In the genomic region with DNA sequence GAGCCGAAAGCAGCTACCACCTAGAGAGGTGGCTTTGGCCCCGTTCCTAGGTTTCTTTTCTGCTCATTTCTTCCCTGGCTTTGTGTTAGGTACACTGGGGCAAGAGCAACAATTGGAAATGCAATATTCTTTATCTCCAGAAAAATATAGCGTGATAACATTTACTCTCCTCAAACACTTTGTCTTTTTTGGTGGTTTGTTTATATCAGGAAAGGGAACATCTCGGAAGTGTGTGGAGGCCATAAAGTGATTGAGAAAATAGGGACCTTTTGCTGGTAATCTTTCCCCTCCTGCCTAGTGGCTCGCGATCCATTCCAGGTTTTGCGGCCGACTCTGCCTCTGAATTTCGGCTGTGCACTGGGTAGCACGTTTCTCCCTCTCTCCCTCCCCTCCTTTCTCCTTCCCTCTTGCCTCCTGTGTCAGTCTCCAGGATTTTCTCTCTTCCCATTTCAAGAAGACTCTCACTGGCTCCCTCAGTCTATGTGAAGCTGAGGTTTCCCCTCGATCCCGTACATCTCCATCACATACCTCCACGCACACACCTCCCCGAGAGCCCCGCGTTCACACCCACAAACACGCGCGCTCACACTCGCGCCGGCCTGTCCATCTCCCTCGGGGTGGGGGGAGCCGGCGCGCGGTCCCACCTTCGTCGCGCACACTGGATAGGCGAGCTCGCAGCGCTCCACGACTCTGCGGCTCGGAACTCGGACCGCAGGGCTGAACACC, we compare ENCODE assay signal across 7 mouse cellular contexts. TPM values are rescaled to one million over a fixed set of nuclear protein-coding genes. Genes with fewer than 3 reads are reported as not detected.
DNase-seq lines count a peak whose midpoint lies in the region; ATAC-seq lines count a peak whose summit lies in the region.

A gene (plus strand): TSS at position 440 of the 726 bp plus-strand sequence.

- H3K9ac ChIP-seq in intestine, embryonic 16.5 days (ENCODE audit: low read depth, low read length): peak within 1 kb of the TSS; percentile 71
- peak within 1 kb of the TSS; percentile 96 for H3K9ac ChIP-seq in midbrain, embryonic 11.5 days (ENCODE audit: low read length)
- peak within 1 kb of the TSS; percentile 73 for H3K9ac ChIP-seq in stomach, embryonic 15.5 days

- no peaks in the 10 kb centered on the region for H3K27me3 ChIP-seq in intestine, embryonic 16.5 days (replicated peaks; ENCODE audit: control insufficient read depth, insufficient read depth, low read length)
- H3K27me3 ChIP-seq in midbrain, embryonic 11.5 days (ENCODE audit: control insufficient read depth, insufficient read depth, low read length): no peaks in the 10 kb centered on the region
- H3K27me3 ChIP-seq in stomach, embryonic 15.5 days (replicated peaks): no peaks in the 10 kb centered on the region

- ATAC-seq in intestine, embryonic 16.5 days: peak; percentile 64
- ATAC-seq in midbrain, embryonic 11.5 days (ENCODE audit: low FRiP score): peak; percentile 78
- ATAC-seq in stomach, embryonic 15.5 days (ENCODE audit: insufficient read depth, low FRiP score, low read depth): peak; percentile 76

- no peaks in the 10 kb centered on the region for H3K36me3 ChIP-seq in intestine, embryonic 16.5 days (ENCODE audit: control insufficient read depth, insufficient read depth, low read length)
- no peaks in the 10 kb centered on the region for H3K36me3 ChIP-seq in midbrain, embryonic 11.5 days (ENCODE audit: control insufficient read depth, insufficient read depth, low read length)
- H3K36me3 ChIP-seq in stomach, embryonic 15.5 days: no peaks in the 10 kb centered on the region

- H3K4me3 ChIP-seq in intestine, embryonic 16.5 days (ENCODE audit: low read length): peak within 1 kb of the TSS; percentile 77
- H3K4me3 ChIP-seq in midbrain, embryonic 11.5 days (ENCODE audit: low read depth, low read length): peak within 1 kb of the TSS; percentile 90
- H3K4me3 ChIP-seq in stomach, embryonic 15.5 days (replicated peaks): peak within 1 kb of the TSS; percentile 67

- peak within 1 kb of the TSS; percentile 92 for H3K4me2 ChIP-seq in intestine, embryonic 16.5 days (ENCODE audit: low read depth, low read length)
- H3K4me2 ChIP-seq in midbrain, embryonic 11.5 days: peak within 1 kb of the TSS; percentile 76
- H3K4me2 ChIP-seq in stomach, embryonic 15.5 days: peak within 1 kb of the TSS; percentile 67

- intact Hi-C loops in left cerebral cortex, postnatal 36 days (cut with DNase I): loop anchor here (10.0 kb wide), 1 partner anchor 1010 kb away; no protein-coding TSS in a partner anchor

- peak; percentile 88 for DNase-seq in adrenal gland, postnatal 14 days
- peak; percentile 93 for DNase-seq in embryo, embryonic 11 days
- DNase-seq in gastrocnemius, postnatal 4 days (ENCODE audit: low spot score in 2 of 2): peak; percentile 63 to 85
- DNase-seq in left cerebral cortex, postnatal 36 days (ENCODE audit: low spot score in 2 of 2): peak; percentile 84 to 85
- DNase-seq in midbrain, embryonic 11.5 days (ENCODE audit: low spot score, missing footprints): peak; percentile 99

- WGBS in intestine, embryonic 16.5 days: under 1% methylated on average over 38 of the region's 38 CpGs
- under 1% methylated on average over 38 of the region's 38 CpGs for WGBS in midbrain, embryonic 11.5 days
- WGBS in stomach, embryonic 15.5 days: under 1% methylated on average over 38 of the region's 38 CpGs

- peak within 1 kb of the TSS; percentile 91 for H3K27ac ChIP-seq in intestine, embryonic 16.5 days (ENCODE audit: low read length)
- H3K27ac ChIP-seq in midbrain, embryonic 11.5 days (ENCODE audit: low read depth, low read length): peak within 1 kb of the TSS; percentile 93
- H3K27ac ChIP-seq in stomach, embryonic 15.5 days: peak within 1 kb of the TSS; percentile 97

- peaks cover 4% of the 10 kb centered on the region; the same call in 1 of the 2 replicates for H3K4me1 ChIP-seq in intestine, embryonic 16.5 days (ENCODE audit: control insufficient read depth, insufficient read depth, low read length)
- peaks cover 12% of the 10 kb centered on the region for H3K4me1 ChIP-seq in midbrain, embryonic 11.5 days (ENCODE audit: control insufficient read depth, insufficient read depth, low read length)
- 0 out of 2 replicates have a peak, but pooled peaks cover 4% of the 10 kb centered on the region for H3K4me1 ChIP-seq in stomach, embryonic 15.5 days

- H3K9me3 ChIP-seq in intestine, embryonic 16.5 days (ENCODE audit: control insufficient read depth, low read length): no peaks in the 10 kb centered on the region
- no peaks in the 10 kb centered on the region for H3K9me3 ChIP-seq in midbrain, embryonic 11.5 days (ENCODE audit: control insufficient read depth, low read length)
- H3K9me3 ChIP-seq in stomach, embryonic 15.5 days: no peaks in the 10 kb centered on the region

RNA-seq across cellular contexts. Expression of the gene that starts here (rescaled TPM):
- total RNA-seq in adrenal gland, postnatal 14 days (2021): 14.4 and 15.7 TPM in 2 replicates
- 10 to 100 TPM; 23.6 to 26.7 TPM for total RNA-seq in gastrocnemius, postnatal 4 days (2021)
- polyA plus RNA-seq in intestine, embryonic 16.5 days (2015; fragmentation: Nextera tagmentation; extraction: Ambion mirVana): 27.5 and 29.7 TPM in 2 replicates
- total RNA-seq in left cerebral cortex, postnatal 36 days (2021): 10 to 100 TPM; 15.5 to 16.2 TPM
- polyA plus RNA-seq in midbrain, embryonic 11.5 days (2014; fragmentation: Nextera tagmentation; extraction: Ambion mirVana): 24.6 and 25.1 TPM in 2 replicates
- polyA plus RNA-seq in stomach, embryonic 15.5 days (2015; fragmentation: Nextera tagmentation; extraction: Ambion mirVana): 52.4 and 57.0 TPM in 2 replicates

Comparison
In these comparisons a context has a peak if more than half of its experiments do, and no peak if none do; other contexts are left out.
1. Peak in every context shown above with its lines: DNase-seq, ATAC-seq, H3K4me3 ChIP-seq and H3K27ac ChIP-seq.